Mouse (Mus musculus) liver, embryonic 14.5 days (tissue): ENCODE measurements around the gene N4bp2l1.

Experiments used
- CTCF ChIP-seq: IDR thresholded peaks from 2 replicates; pipeline ENCODE4 v1.5.1; 2016; ENCODE audit warnings: antibody characterized with exemption, low read depth, control low read depth
- EP300 ChIP-seq: IDR thresholded peaks from 2 replicates; pipeline ENCODE4 v1.6.1; 2016; ENCODE audit warnings: antibody characterized with exemption, low read depth

GRCm38 (mm10) chr5:150621592-150621991, 24.6 kb upstream of the N4bp2l1 start:
- TF ChIP-seq CTCF (no peak), EP300 (no peak)
